Mouse (Mus musculus) CD4-positive, CD25-positive, alpha-beta regulatory T cell, adult 4 months (primary cell): ENCODE data around the gene Rnd1. TPM values are rescaled to one million over a fixed set of nuclear protein-coding genes. Genes with fewer than 3 reads are reported as not detected.

ENCODE experiments used
- ATAC-seq: one replicate; pipeline ENCODE4 v1.8.0; 2017
- polyA plus RNA-seq, 2 experiments: library from polyadenylated mRNA; unstranded; fragments of 100-300 nt; shearing (Covaris generic); gene quantifications; one replicate each; pipeline ENCODE4 v1.2.1; 2017

Rnd1 gene
- 1 to 10 TPM in 1 of 2 experiments, under 1 TPM in 1; 0.35 to 1.9 TPM for polyA plus RNA-seq

DNA sequence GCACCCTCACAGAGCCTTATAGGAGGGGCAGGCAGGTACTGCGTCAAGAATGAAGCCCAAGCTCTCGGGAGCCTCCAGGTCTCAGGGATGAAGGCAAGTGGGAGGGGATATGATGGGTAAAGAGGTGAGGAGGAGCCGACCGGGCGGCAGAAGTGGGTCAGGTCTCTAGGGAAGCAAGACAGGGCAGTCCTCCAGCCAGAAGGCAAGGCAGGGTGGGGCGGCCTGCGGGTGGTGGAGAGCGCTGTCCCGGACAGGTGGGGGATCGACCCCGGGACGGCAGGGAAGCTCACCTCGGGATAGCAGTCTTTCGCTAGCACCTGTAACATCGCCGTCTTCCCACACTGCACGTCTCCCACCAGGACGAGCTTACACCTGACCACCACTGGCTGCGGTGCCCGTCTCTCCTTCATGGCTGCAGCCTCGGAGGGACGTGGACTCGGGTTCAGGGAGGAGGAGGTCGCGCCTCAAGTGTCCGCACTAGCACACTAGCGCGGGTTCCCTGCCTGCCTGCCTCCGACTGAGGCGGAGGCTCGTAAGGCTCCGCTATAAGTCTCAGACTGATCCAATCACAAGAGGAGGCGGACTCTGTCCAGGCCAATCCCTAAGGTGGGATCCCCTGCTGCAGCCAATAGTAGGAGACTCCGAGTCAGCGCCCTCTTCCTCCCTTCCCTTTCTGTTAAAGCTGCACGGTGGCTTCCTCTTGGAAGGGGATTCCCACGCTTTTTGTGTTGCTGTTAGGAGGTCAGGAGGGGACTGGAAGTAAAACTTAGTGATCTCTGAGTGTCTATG, at the start of gene Rnd1:
Rnd1 (minus strand) TSS at position 522 of the 789 bp plus-strand sequence.
- peak; percentile 99 for ATAC-seq

DNA sequence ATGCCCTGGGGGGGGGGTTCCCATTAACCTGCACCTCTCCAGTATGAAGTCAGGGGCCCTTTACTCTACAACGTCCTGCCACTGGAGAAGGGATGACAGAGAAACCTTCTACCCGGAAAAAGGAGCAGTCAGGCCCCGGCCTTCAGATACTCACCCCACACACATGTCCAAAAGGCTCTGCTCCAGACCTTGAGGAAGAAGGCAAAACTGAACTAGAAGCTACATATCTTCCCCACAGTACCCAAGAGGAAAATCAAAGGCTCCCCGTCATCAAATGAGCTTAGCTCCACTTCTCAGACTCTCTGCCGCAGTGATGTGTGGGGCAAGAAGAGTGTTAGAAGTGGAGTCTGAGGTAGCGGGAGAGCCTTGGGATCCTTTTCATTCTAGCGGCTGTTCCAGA, 49.5 kb upstream of the Rnd1 start:
- no peak for ATAC-seq

DNA sequence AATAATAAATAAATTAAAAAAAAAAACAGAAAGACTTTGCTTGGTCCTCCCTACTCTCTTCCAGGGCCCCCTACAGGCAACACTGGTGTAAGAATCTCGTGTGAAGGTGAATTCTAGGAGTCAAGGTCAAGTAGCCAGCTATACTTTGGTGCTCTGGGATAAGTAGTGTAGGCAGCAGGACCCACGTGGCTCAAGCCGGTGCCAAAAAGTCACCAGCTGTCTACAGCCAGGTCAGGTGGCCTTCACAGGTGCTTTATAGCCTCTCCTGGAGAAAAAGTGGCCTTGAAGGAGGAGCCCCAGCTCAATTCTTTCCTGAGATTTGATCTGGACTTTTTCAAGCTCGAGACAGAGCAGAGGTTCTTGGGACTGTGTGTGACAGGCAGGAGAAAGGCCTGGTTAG, 48.8 kb upstream of the Rnd1 start:
- no peak for ATAC-seq

DNA sequence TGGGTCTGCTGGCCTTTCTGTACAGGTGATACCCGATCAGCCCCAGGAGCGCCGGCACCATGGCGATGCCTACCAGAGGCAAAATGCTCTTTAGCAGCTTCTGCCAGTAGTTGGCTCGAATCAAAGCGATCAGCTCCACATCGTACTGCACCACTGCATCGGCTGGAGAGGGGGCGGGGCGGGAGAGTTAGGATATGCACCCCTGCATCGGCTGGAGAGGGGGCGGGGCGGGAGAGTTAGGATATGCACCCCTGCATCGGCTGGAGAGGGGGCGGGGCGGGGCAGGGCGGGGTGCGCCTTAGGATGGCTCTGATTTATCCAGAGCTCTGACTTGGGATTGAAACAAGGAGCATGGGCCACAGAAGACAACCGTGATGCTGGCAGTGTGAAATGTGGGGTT, 47.2 kb upstream of the Rnd1 start:
- no peak for ATAC-seq

DNA sequence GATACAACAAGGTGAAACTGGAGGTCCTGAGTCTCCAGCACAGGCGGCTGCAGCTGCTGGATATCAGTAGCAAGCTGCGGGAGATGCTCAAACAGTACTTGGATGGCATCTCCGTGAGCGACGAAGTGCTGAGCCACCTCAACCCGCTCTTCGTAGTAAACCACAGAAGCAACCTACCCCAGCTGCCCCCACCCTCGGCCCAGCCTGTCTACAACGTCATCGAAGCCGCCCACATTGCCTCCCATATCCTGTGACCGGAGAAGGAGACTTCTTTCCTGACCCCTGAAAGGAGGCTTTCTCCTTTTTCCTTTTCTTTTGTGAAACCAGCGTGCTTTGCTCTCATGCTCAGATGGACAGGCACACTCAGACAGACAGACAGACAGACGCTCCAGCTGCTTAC, 45.6 kb upstream of the Rnd1 start:
- ATAC-seq, result peak; percentile 71

DNA sequence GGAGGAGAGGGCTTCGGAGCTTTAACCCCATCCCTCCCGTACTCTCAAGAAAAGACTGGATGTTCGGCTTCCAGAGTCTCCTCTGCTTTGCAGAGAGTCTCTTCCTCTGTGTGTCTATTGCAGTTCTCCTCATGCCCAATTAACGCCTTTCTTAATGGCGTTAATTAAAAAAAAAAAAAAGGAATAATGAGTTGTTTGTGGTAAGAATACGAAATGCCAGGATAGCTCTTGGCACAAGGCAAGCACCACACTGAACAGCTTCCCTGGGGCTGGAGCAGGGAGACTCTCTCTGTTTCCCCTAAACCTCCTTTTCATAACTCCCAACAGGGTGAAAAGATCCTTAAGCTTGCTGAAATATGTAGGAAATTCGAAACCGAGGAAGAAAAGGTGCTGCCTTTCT, 44.9 kb upstream of the Rnd1 start:
- no peak for ATAC-seq

DNA sequence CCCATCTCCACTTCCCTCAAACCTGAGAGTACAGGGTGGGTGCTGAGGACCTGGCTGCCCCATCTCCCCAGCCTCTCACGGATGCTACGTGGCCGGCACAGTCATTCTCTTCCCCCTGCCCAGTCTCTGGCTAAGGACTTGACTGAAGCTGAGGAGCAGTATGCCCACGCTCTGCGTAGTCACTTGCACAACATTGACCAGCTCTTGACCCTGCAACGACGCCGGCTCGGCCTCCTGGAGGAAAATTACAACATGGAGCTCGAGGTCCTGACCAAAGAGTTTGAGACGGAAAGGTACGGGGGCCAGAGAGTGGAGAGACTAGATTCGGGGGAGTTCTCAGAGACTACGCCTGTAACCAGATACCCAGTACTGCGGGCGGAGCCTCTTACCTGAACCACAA, 40.0 kb upstream of the Rnd1 start:
- no peak for ATAC-seq

DNA sequence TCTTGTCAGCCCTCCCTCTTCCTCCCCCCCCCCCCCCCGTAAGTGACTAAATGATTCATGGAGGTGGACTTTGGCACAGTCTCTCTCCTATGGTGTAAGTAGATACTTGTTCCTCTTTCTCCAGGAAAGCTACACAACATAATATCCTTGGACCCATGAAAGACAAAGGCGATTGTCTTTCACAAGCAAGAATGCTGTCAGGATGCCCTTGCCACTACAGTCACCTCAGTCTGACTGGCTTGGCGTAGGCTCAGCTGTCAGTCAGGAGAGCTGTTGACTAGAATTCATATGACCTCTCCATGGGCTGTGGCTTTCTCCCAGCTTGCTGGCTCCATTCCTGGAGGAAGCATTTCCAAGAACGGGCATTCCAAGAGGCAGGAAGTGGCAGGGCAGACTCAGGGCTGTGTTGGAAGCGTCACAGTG, 37.0 kb upstream of the Rnd1 start:
- ATAC-seq, result no peak

DNA sequence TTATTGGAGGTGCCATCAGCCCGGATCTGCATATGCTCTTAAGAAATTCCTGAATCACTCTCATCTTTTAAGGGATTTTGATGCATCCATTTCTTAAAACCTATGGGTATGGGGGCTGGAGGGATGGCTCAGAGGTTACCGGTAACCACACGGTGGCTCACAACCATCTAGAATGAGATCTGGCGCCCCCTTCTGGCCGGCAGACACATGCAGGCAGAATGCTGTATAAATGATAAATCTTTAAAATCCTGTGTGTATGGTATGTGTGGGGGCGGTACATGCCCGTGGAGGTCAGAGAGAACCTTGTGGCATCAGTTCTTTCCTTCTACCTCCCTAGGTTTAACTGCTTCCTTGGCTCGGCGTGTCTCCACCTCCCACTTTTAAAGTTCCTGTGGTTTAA, 33.2 kb upstream of the Rnd1 start:
- peak; percentile 49 for ATAC-seq

DNA sequence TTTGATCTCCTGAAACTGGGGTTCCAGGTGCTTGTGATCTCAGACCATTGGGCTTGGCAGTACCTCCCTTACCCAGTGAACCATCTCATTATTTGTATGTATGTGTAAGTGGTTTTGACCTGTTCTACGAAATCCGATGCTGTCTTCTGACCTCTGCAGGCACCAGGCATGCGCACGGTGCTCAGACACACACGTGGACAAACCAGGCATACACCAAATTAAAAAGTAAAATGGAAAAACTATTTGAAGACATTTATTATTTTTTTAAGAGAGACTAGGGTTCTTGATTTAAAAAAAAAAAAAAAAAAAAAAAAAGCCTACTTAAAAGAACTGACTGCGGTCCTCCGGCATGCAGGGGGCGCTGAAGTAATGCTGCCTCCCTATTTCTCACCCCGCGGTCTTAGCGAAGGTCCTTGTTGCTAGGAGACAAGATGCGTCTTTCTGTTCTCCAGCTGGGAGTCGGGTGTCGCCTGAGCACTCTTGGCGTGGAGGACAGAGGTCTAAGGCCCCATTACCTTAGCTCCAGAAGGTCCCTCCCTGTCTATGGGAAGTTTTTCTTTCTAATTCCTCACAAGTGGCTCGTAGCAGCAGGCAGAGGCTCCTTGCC, 30.6 kb upstream of the Rnd1 start, which contains the start of gene Ccdc65:
Ccdc65 (plus strand) TSS at position 442 of the 607 bp plus-strand sequence.
- peak; percentile 62 for ATAC-seq

DNA sequence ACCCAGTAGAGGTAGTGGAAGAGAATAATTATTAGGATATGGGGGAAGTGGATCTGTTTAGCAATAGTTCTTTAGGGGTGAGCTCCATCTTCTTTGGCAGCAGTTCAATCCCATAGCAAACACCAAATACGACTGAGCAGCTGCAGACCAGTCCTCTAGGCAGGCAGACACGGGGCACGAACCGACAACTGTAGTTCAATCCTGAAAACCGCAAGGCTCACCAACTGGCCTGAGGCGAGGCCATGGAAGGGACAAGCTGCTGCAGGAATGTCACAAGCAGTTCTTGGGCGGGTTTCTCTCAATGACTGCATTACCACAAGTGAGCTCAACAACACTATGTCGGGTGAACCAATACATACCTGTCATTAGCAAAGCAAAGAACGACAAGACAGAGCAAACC, 27.1 kb upstream of the Rnd1 start:
- no peak for ATAC-seq

DNA sequence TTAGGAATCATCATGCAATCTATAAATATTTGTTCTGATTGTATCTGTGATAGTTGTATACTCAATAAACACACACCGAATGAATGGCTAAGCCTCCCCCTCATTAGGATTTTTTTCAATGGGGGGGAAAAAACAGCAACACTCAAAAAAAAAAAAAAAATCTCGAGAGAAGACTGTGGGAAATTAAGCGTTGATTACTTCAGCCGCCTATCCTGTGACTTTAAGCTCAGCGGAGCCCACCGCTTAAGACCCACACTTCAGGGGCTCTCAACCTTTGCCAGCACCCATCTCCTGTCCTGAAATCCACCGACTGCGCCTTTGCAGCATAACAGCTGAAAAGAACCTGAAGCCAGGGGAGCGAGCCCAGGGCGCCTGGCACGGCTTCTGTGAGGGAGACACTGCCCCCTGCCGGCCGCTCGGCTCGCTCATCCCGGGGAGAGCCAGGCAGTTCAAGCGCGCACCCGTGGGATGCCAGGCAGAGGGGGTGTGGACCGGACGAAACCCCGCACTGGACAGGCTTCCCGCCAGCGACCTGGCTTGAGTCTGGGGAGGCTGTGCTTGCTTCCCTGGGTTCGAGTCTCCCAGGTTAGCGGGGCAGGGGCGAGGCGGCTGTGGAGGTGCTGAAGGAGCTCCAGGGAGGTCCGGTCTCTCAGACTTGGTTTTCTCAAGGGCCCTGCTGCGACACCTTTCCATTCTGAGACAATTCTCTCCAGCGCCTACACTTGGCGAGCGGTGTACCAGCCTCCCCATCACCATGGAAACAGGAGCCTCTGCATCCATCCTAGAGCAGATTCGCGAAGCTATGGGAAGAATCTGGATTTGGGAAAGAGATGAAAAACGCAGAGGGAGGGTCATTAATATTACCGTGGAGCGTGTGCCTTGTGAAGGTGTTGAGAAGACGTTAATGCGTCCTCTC, 22.2 kb upstream of the Rnd1 start:
- peak; percentile 63 for ATAC-seq

DNA sequence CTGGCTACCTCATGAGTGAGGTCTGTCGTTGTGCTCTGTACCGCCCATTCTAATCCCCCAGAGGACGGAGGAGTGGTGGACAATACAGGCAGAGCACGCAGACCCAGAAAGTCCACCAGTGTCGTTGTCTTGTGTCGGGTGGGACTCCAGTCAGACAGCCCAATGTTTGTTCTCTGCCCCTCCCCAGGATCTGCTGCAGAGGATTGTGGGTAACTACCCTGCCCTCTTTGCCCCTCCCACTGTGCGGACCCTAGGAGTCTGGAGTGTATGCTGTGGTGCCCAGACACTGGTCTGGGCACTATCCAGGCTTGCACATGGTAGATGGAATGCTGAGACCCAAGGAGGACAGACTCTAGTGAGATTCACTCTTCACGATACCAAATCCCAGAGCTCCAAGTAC, 19.0 kb upstream of the Rnd1 start:
- ATAC-seq, result no peak

DNA sequence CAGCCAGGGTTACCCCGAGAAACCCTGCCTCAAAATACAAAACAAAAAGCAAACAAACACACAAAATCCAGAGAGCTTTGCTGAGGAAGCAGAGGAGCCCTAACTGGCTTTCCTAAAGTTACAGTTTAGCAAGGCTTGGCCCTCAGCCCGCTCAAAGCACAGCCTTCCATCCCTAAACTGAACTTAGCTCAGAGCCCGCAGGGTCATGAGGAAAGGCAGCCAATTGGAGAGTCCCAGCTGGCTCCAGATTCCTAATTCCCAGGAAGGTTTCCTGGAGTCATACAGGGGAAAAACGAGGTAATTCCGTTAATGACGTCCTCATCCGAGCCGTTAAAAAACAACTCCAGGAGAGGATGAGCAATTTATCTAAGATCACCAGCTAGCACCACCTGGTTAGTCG, 18.5 kb upstream of the Rnd1 start:
- no peak for ATAC-seq

DNA sequence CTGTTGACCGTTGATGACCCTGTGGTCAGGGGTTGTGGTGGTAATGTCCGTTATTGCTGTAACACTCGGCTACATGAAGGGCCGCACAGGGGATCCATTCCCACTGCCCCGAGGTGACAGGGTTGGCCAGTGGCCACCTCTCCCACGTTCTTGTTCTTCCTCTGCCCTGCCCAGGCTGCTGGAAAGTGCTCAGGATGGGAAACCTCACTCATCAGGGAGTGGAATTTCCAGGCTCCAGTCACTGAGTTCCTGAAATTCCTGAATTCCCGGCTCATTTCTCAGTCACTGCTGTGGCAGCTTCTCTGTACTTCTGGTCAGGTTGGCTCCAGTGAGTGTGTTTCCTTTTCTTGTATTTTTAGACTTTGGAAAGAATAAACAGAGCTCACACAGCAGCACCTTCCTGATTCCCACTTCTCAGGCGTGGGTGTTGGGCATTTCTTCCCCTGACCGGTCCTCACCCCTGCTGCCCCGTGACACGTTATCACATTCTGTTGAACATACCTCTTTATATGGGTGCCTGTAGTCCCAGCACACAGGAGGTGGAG, 15.0 kb upstream of the Rnd1 start:
- ATAC-seq, result no peak

DNA sequence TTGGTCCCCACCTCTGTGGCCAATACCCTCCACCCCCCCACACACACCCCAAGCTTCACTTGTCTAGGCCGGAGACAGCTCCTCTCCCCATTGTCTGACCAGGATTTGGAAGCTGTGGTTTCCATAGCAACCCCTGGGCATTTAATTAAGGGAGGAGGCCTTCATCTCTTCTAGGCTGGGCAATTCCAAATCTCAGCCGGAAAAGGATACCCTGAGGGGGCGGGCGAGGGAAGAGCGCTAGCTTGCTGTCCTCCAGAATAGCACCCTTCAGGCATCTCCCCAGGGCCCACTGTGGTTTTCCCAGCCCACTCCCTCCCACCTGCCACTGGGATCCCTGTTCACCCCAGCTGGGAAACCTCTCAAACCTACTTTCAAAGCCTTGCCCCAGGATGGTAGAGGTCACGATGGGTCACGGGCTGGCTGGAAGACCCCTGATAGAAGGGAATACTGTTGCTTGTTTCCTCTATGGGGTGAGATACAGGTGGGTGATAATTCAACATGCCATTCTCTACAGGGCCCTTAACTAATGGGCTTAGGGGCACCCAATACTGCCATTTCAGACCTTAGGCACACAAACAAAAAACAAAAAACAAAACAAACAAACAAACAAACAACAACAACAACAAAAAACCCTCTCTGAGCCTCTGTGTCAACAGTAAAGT, 14.4 kb upstream of the Rnd1 start:
- no peak for ATAC-seq

DNA sequence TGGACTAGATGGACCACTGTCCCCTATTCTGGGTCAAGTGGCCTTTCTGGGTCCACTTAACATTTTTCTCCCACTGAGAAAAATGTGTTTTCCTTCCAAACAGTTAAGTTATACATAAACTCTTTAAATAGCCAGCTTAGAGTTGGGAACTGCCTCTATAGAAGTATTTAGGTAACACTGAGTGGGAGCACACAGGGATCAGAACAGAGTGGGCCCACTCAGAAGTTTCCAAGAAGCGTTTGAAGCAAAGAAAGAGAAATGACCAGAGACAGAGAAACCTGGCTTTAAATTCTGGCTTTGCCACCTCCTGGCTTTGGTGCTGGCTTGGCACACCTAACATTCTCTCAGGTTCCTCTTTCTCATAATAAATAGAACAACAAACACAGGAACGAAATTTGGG, 12.4 kb upstream of the Rnd1 start:
- no peak for ATAC-seq

DNA sequence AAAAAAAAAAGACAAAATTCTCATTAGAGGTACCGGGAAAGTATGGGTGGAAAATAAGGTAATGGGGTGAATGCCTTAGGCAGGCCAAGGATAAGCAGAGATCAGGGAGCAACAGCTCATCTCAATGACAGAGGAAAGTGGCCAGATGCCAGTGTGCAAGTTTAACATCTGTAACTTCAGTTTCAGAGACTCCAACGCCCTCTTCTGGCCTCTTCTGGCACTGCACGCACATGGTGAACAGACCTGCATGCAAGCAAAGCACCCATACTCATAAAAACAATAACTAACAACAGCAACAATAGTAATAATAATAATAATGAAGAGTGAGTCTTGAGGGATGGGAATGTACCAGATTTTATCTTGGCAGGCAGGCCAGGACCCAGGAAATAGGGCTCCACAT, 8.7 kb upstream of the Rnd1 start:
- ATAC-seq, result no peak

DNA sequence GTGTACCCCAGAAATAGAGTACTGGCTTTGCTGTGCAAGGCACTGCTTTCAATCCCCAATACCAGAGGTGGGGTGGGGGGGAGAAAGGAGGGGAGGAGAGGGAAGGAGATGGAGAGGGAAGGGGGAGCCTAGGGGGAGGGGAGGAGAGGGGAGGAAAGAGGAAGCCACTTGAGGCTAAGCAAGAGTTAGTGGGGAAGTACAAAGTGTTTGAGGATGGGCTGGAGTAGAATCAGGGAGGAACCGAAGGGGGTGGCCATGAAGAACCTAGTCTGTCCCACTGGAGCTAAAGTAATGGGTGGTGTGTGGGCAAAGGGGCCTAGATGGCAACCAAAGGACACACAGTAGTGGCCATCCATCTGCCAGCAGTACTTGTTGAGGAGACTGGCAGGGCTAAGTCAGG, 6.5 kb upstream of the Rnd1 start:
- no peak for ATAC-seq

DNA sequence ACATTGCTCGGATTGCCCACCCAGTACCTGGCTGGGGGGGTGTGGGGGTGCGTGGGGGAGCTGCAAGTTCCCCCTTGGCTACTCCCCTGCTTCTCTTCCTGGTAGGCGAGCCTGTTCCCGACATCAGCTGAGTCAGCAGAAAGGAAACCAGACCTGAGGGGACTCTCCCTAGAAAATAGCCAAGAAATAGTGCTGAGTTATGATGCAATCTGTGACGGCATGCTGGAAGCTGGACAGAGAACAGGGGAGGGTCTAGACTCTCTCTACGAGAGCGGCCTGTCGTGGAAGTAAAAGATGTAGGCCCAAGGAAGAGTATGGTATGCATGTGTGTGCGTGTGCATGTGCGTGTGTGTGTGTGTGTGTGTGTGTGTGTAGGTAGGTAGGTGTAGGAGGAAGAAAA, 5.9 kb upstream of the Rnd1 start:
- ATAC-seq, result no peak

DNA sequence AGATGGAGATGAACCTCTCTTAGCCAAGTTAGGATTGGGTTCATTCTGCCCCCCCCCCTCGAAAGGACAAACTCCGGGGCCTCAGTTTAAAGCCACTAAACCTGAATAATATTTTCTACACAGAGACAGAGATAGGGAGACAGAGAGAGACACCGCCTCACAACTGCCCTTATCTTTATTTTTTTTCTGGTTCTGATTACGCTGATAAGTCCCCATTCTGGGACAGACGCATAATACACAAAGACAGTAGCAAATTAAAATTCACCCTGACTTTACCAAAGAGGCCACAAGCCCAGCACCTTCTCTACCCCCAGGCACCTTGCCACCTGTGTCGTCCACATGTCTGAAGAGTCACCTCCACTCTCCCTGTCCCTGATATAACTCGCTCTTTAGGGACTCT, 4.4 kb upstream of the Rnd1 start:
- ATAC-seq, result no peak

DNA sequence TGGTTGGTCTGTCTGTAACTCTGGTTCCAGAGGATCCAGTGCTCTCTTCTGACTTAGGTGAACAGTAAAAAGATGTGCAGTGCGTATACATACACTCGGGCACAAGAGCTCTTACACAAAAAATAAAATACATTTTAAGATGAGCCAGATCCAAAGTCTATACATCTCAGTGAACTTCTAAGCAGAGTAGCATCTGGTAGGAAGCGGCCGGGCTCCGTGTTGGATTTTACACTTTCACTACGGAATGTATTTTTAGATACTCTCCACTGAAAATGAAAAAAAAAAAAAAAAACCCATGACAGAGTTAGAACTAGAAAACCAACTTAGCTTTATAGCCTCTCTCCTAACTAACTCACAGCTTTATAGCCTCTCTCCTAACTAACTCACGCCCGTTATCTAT, 3.4 kb upstream of the Rnd1 start:
- ATAC-seq, result no peak

DNA sequence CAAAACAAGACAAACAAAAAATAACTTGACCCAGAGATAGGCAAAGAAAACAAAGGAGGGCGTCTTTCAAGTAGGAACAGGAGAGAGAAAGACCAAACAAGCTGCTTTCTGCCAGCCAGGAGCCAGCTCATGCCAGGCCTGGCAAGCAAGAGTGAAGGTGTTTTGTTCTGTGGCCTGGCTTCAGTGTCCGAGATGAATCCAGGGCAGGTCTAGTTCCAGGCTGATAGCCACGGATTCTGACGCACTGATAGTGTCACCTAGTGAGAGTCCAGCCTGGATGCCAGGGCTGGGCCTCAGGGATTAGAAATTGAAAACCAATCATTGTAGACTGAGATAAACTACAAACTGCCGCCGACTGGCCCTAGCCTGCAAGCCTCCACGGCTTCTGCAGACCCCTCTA, 716 bp upstream of the Rnd1 start:
- ATAC-seq, result no peak
